Mouse (Mus musculus): ENCODE data around the gene Eif4g1.

- TF ChIP-seq POLR2A (IDR thresholded peaks at IDR 0.05; ENCODE audit: borderline replicate concordance, extremely low read depth, insufficient read depth, insufficient read length, poor library complexity, severe bottlenecking) (no peak), CTCF (IDR thresholded peaks at IDR 0.05; ENCODE audit: borderline replicate concordance, extremely low read depth, insufficient read depth, insufficient read length) (no peak)
Measured at GRCm38 (mm10) chr16:20722736-20723135, 54.6 kb downstream of the Eif4g1 start.
